Mouse (Mus musculus) spleen, postnatal 10 days (tissue): ENCODE results near the gene Itfg1.

Source experiments
- DNase-seq, 2 experiments: peaks; one replicate each; pipeline ENCODE4 v3.0.0; 2021 to 2022; ENCODE audit warnings: low spot score in 2 of 2

The Itfg1 gene

GRCm38 (mm10) chr8:85745053-85745452 lies 95.7 kb downstream of the Itfg1 start:
- DNase-seq: no peak

- no peak for DNase-seq
Measured at GRCm38 (mm10) chr8:85730545-85730944, 110.2 kb downstream of the Itfg1 start.

- no peak for DNase-seq
Measured at GRCm38 (mm10) chr8:85717271-85717670, 123.5 kb downstream of the Itfg1 start.

GRCm38 (mm10) chr8:85716696-85717095 lies 124.0 kb downstream of the Itfg1 start:
- no peak for DNase-seq

- DNase-seq: no peak
Measured at GRCm38 (mm10) chr8:85706988-85707387, 133.7 kb downstream of the Itfg1 start.

GRCm38 (mm10) chr8:85700751-85701351 lies 139.9 kb downstream of the Itfg1 start, which contains the start of gene Neto2:
Neto2 (minus strand) TSS chr8:85700924.
- DNase-seq: peak; percentile 50 to 70

GRCm38 (mm10) chr8:85700101-85700750 lies 140.5 kb downstream of the Itfg1 start:
- peak; percentile 55 to 73 for DNase-seq

GRCm38 (mm10) chr8:85699051-85699450 lies 141.7 kb downstream of the Itfg1 start:
- DNase-seq: peak; percentile 47 to 68
